Mouse (Mus musculus): ENCODE results near the gene Trpv6. TPM values are rescaled to one million over a fixed set of nuclear protein-coding genes. Genes with fewer than 3 reads are reported as not detected.

Gene Trpv6
- polyA plus RNA-seq, 1 experiment from 2014 or later, result 0.11 TPM

GRCm38 (mm10) chr6:41577297-41577696, 58.9 kb downstream of the Trpv6 start:
- 69% methylated on average over 5 of the region's 5 CpGs for WGBS
- H3K4me1 ChIP-seq (replicated peaks), result no peaks in the 10 kb centered on the region

GRCm38 (mm10) chr6:41576526-41577097, 59.6 kb downstream of the Trpv6 start:
- Histone ChIP-seq H3K27ac (ENCODE audit: poor library complexity, severe bottlenecking) (no peak overlapping the region), H3K4me2 (no peak overlapping the region), H3K4me3 (no peak overlapping the region), H3K36me3 (no peaks in the 10 kb centered on the region), H3K4me1 (replicated peaks) (no peaks in the 10 kb centered on the region), H3K9ac (no peak overlapping the region), H3K9me3 (replicated peaks) (no peaks in the 10 kb centered on the region), H3K27me3 (replicated peaks) (no peaks in the 10 kb centered on the region)
- 59% methylated on average over 5 of the region's 5 CpGs for WGBS
- no peak for ATAC-seq (ENCODE audit: insufficient number of reproducible peaks, low FRiP score)

More at GRCm38 (mm10) chr6:41577297-41577696, 58.9 kb downstream of the Trpv6 start:
- H3K4me2 ChIP-seq, result no peak overlapping the region
- no peaks in the 10 kb centered on the region for H3K27me3 ChIP-seq (replicated peaks)
- no peaks in the 10 kb centered on the region for H3K36me3 ChIP-seq
- no peaks in the 10 kb centered on the region for H3K9me3 ChIP-seq (replicated peaks)
- ATAC-seq (ENCODE audit: insufficient number of reproducible peaks, low FRiP score), result no peak
- H3K27ac ChIP-seq (ENCODE audit: poor library complexity, severe bottlenecking), result no peak overlapping the region
- H3K9ac ChIP-seq, result no peak overlapping the region
- H3K4me3 ChIP-seq, result no peak overlapping the region

Other genes starting within 250 kb of the Trpv6 start
- gene Gm5771, start 244.0 kb downstream of the Trpv6 start, polyA plus RNA-seq (2016; fragmentation: Nextera tagmentation; extraction: Ambion mirVana), result not detected in 2 replicates
- not detected in 2 replicates for gene Gm10334, start 190.3 kb downstream of the Trpv6 start, polyA plus RNA-seq (2016; fragmentation: Nextera tagmentation; extraction: Ambion mirVana)
- gene Prss1, start 177.5 kb downstream of the Trpv6 start, polyA plus RNA-seq (2016; fragmentation: Nextera tagmentation; extraction: Ambion mirVana), result not detected in 2 replicates
- gene Prss2, start 114.6 kb downstream of the Trpv6 start, polyA plus RNA-seq (2016; fragmentation: Nextera tagmentation; extraction: Ambion mirVana), result not detected in 2 replicates
- 4.7 and 5.0 TPM in 2 replicates for gene Ephb6, start 30.9 kb downstream of the Trpv6 start, polyA plus RNA-seq (2016; fragmentation: Nextera tagmentation; extraction: Ambion mirVana)
- gene Trpv5, start 44.4 kb upstream of the Trpv6 start, polyA plus RNA-seq (2016; fragmentation: Nextera tagmentation; extraction: Ambion mirVana), result 0.08 TPM in 1 of 2 replicates, not detected in the other
- not detected in 2 replicates for gene Llcfc1, start 48.0 kb upstream of the Trpv6 start, polyA plus RNA-seq (2016; fragmentation: Nextera tagmentation; extraction: Ambion mirVana)
- gene Kel, start 67.9 kb upstream of the Trpv6 start, polyA plus RNA-seq (2016; fragmentation: Nextera tagmentation; extraction: Ambion mirVana), result 34.0 and 40.5 TPM in 2 replicates
- not detected in 2 replicates for gene Olfr459, start 138.8 kb upstream of the Trpv6 start, polyA plus RNA-seq (2016; fragmentation: Nextera tagmentation; extraction: Ambion mirVana)
- not detected in 2 replicates for gene Pip, start 211.1 kb upstream of the Trpv6 start, polyA plus RNA-seq (2016; fragmentation: Nextera tagmentation; extraction: Ambion mirVana)
- gene Sval2, start 216.6 kb upstream of the Trpv6 start, polyA plus RNA-seq (2016; fragmentation: Nextera tagmentation; extraction: Ambion mirVana), result not detected in 2 replicates

Data from heart, embryonic 12.5 days (tissue).